Mouse (Mus musculus) lung, embryonic 14.5 days (tissue): ENCODE data around the gene Pax7. TPM values are rescaled to one million over a fixed set of nuclear protein-coding genes. Genes with fewer than 3 reads are reported as not detected.

Source experiments
- ATAC-seq: fragments of 200-750 bp; cut with Nextera tagmentation; 2 replicates; pipeline ENCODE4 v1.8.0; 2017; ENCODE audit warnings: mild to moderate bottlenecking, moderate TSS enrichment, moderate library complexity; ENCODE audit not compliant: insufficient read depth
- DNase-seq: peaks from one replicate; pipeline ENCODE4 v3.0.0-alpha.2; 2015
- H3K27ac ChIP-seq: fragments of 300-500 bp; sonication (generic); 2 replicates; pipeline ENCODE4 v1.5.1; 2014; ENCODE audit warnings: low read depth, mild to moderate bottlenecking, moderate library complexity
- H3K27me3 ChIP-seq: fragments of 300-500 bp; sonication (generic); 2 replicates; pipeline ENCODE4 v1.6.1; 2014; ENCODE audit warnings: low read length, control low read depth; ENCODE audit not compliant: insufficient read depth
- H3K36me3 ChIP-seq: fragments of 300-500 bp; sonication (generic); 2 replicates; pipeline ENCODE4 v1.6.1; 2014; ENCODE audit warnings: control low read depth; ENCODE audit not compliant: insufficient read depth
- H3K4me1 ChIP-seq: fragments of 300-500 bp; sonication (generic); 2 replicates; pipeline ENCODE4 v1.6.1; 2014; ENCODE audit warnings: antibody characterized with exemption, control low read depth; ENCODE audit not compliant: insufficient read depth
- H3K4me2 ChIP-seq: fragments of 300-500 bp; sonication (generic); 2 replicates; pipeline ENCODE4 v1.6.1; 2014; ENCODE audit warnings: mild to moderate bottlenecking
- H3K4me3 ChIP-seq: fragments of 300-500 bp; sonication (generic); 2 replicates; pipeline ENCODE4 v1.5.1; 2014; ENCODE audit warnings: low read depth, low read length
- H3K9ac ChIP-seq: fragments of 300-500 bp; sonication (generic); 2 replicates; pipeline ENCODE4 v1.6.1; 2014
- H3K9me3 ChIP-seq: fragments of 300-500 bp; sonication (generic); 2 replicates; pipeline ENCODE4 v1.6.1; 2016; ENCODE audit warnings: low read depth, low read length, control low read depth
- CTCF ChIP-seq: IDR thresholded peaks from 2 replicates; pipeline ENCODE4 v1.5.1; 2016; ENCODE audit warnings: antibody characterized with exemption, low read depth
- WGBS: fragments of 180-500 bp; shearing (Covaris S2); extraction: QIAGEN DNeasy Blood & Tissue Kit; methylation state at CpG from one replicate; pipeline ENCODE4 v1.1.7; 2014; 5-methylcytosine and 5-hydroxymethylcytosine counted together
- polyA plus RNA-seq: library from polyadenylated mRNA; unstranded; fragments of >200 nt; fragmentation: Nextera tagmentation; extraction: Ambion mirVana; gene quantifications from 2 replicates; pipeline ENCODE4 v1.2.1, GENCODE M21; 2014

Gene Pax7
- polyA plus RNA-seq, 1 experiment from 2014 or later, result not detected

GRCm38 (mm10) chr4:139840939-139841500, 7.7 kb upstream of the Pax7 start:
- Histone ChIP-seq H3K4me1 (no peaks in the 10 kb centered on the region), H3K27ac (no peak overlapping the region), H3K27me3 (peaks cover 63% of the 10 kb centered on the region), H3K36me3 (no peaks in the 10 kb centered on the region), H3K9ac (no peak overlapping the region), H3K4me2 (no peak overlapping the region), H3K9me3 (no peaks in the 10 kb centered on the region), H3K4me3 (no peak overlapping the region)
- DNase-seq (no peak), ATAC-seq (no peak)
- TF ChIP-seq CTCF, result no peak
- 50% methylated on average over 9 of the region's 9 CpGs for WGBS

- H3K4me2 ChIP-seq, result no peak overlapping the region
- no peak for ATAC-seq
- H3K4me3 ChIP-seq, result no peak overlapping the region
- WGBS, result 71% methylated on average over 4 of the region's 4 CpGs
- no peaks in the 10 kb centered on the region for H3K9me3 ChIP-seq
- no peak overlapping the region for H3K27ac ChIP-seq
- no peak; the same call in 1 of the 2 replicates for TF ChIP-seq CTCF
- no peaks in the 10 kb centered on the region for H3K4me1 ChIP-seq
- H3K9ac ChIP-seq, result no peak overlapping the region
- peaks cover 69% of the 10 kb centered on the region for H3K27me3 ChIP-seq
- no peak for DNase-seq
- H3K36me3 ChIP-seq, result no peaks in the 10 kb centered on the region
These were observed 7.1 kb upstream of the Pax7 start for GRCm38 (mm10) chr4:139840442-139840841.

GRCm38 (mm10) chr4:139836681-139837080, 3.4 kb upstream of the Pax7 start:
- 6% methylated on average over 5 of the region's 5 CpGs for WGBS
- H3K4me3 ChIP-seq, result no peak overlapping the region
- no peak overlapping the region for H3K27ac ChIP-seq
- peaks cover 95% of the 10 kb centered on the region for H3K27me3 ChIP-seq
- no peaks in the 10 kb centered on the region for H3K36me3 ChIP-seq
- ATAC-seq (no peak), DNase-seq (no peak)
- no peaks in the 10 kb centered on the region for H3K9me3 ChIP-seq
- H3K4me1 ChIP-seq, result no peaks in the 10 kb centered on the region
- H3K4me2 ChIP-seq, result no peak overlapping the region
- no peak overlapping the region for H3K9ac ChIP-seq
- TF ChIP-seq CTCF, result no peak

DNA sequence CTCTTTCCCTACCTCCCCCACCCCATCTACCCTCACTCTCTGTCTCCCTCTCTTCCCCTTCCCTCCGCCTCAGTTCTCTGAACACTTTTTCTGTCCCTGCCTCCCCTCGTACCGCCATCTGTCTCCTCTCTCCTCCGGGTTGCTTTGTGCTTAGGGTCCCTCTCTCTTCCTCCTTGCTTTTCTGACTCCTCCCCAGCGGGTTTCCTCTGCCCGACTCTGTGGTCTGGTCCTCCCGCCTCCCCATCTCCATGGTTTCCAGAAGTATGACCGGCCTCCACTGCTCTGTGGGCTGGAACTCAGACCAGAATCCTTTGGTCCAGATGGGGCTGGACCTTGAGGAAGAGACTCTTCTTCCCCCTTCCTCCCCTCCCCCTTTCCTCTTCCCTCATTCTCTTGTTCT, 2.9 kb upstream of the Pax7 start:
- Histone ChIP-seq H3K36me3 (no peaks in the 10 kb centered on the region), H3K27me3 (peaks cover 96% of the 10 kb centered on the region), H3K4me2 (no peak overlapping the region), H3K4me3 (no peak overlapping the region), H3K9me3 (no peaks in the 10 kb centered on the region), H3K9ac (no peak overlapping the region), H3K4me1 (no peaks in the 10 kb centered on the region), H3K27ac (no peak overlapping the region)
- DNase-seq, result no peak
- WGBS, result 1% methylated on average over 8 of the region's 8 CpGs
- no peak for ATAC-seq
- no peak for TF ChIP-seq CTCF

GRCm38 (mm10) chr4:139833817-139834401, 581 bp upstream of the Pax7 start:
- no peak overlapping the region for H3K9ac ChIP-seq
- 6% methylated on average over 17 of the region's 17 CpGs for WGBS
- TF ChIP-seq CTCF, result no peak
- H3K36me3 ChIP-seq, result no peaks in the 10 kb centered on the region
- ATAC-seq, result no peak
- no peak overlapping the region for H3K4me3 ChIP-seq
- H3K4me2 ChIP-seq, result no peak overlapping the region
- no peaks in the 10 kb centered on the region for H3K4me1 ChIP-seq
- H3K27ac ChIP-seq, result no peak overlapping the region
- DNase-seq, result no peak
- H3K27me3 ChIP-seq, result peaks cover 99% of the 10 kb centered on the region
- no peaks in the 10 kb centered on the region for H3K9me3 ChIP-seq

DNA sequence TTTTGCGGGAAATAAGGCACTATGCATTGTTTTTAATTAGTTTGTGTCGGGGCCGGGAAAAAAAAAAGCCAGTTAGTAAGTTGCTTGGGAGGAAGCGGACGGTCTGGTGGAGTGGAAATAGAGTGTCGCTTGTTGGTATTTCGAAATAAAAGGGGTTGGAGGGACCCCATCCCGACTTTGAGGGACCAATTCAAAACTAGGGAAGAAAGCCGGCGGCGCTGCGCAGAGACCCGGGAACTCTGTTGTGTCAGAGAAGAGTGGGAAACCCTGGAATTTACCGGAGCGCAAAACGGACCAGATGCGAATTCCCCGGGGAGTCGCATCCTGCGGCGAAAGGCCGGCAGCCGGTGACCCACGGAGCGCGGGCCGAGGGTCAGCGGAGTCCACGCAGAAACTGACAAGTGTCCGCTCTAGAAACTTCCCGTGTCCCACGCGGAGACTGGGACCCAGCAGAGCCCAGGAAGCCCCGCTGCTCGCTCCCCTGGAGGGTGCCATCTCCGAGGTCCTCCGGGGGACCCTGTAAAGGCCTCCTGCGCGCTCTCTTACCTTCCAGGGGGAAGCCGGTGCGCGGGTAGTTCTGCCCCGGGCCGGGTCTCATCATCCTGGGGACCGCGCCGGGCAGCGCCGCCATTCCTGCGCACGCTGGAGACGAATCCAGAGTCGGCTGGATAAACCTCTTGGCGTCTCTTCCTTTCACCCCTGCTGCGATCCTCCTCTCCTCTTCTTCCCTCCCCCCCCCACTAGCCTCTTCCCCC, 870 bp downstream of the Pax7 start:
- H3K4me3 ChIP-seq, result peak overlapping the region; percentile 22
- no peak for TF ChIP-seq CTCF
- no peak overlapping the region for H3K27ac ChIP-seq
- H3K4me2 ChIP-seq, result peak overlapping the region; percentile 42
- peaks cover 100% of the 10 kb centered on the region for H3K27me3 ChIP-seq
- no peaks in the 10 kb centered on the region for H3K4me1 ChIP-seq
- WGBS, result under 1% methylated on average over 55 of the region's 55 CpGs
- no peak overlapping the region for H3K9ac ChIP-seq
- no peak for ATAC-seq
- H3K36me3 ChIP-seq, result no peaks in the 10 kb centered on the region
- DNase-seq, result no peak
- no peaks in the 10 kb centered on the region for H3K9me3 ChIP-seq

DNA sequence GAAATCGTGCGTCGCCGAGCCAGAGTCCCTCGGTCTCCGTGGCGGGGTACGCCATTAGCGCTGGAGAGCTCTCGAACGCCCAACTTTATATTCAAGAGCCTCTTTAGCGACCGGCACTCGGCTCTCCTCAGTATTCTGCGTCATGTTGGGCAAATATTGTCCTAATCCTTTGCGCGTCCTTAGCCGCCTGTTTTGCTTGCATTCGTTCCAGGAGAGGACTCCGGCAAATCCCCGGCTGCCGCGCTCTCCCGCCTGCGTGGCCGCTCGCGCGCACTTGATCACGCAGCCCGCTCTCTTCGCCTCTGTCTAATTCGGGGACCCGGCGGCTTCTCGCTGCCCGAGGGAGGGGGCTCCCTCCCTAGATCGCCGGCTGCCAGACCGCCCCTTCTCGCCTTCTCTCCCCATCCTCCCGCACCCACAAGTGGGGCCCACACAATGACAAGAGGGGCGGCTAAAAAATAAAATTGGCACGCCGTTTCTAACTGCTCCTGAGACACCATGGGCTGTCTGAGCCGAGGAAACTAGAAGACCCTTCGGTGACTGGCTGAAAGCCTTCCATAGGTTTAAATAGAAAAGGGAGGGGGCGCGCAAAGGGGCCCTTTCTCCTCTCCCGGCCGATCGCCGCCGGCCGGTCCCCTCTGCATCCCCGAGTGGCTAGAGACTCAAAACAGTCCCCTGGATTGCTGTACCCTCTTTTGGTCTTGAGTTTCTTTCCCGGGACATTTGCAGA, 1.7 kb downstream of the Pax7 start:
- Histone ChIP-seq H3K27ac (no peak overlapping the region), H3K9ac (no peak overlapping the region), H3K4me3 (no peak overlapping the region), H3K4me2 (no peak overlapping the region), H3K4me1 (no peaks in the 10 kb centered on the region), H3K9me3 (no peaks in the 10 kb centered on the region), H3K36me3 (no peaks in the 10 kb centered on the region), H3K27me3 (peaks cover 99% of the 10 kb centered on the region)
- ATAC-seq (peak; percentile 19; the same call in 1 of the 2 replicates), DNase-seq (peak; percentile 76)
- no peak for TF ChIP-seq CTCF
- 1% methylated on average over 57 of the region's 57 CpGs for WGBS
